Mouse (Mus musculus) brain, embryonic 14.5 days (tissue): ENCODE results near the gene Edar. TPM values are rescaled to one million over a fixed set of nuclear protein-coding genes. Genes with fewer than 3 reads are reported as not detected.
"Not testable (repeated sequence)": the region's sequence is repeated elsewhere in the genome, so short reads cannot be mapped to it uniquely, and the experiment has no call there.

Experiments
- DNase-seq: peaks from one replicate; pipeline ENCODE4 v3.0.0-alpha.2; 2011; ENCODE audit warnings: low read depth
- CTCF ChIP-seq: fragments of 200-500 bp; IDR thresholded peaks from 2 replicates; pipeline ENCODE4 v1.5.1; 2012; ENCODE audit warnings: inconsistent platforms, mild to moderate bottlenecking, moderate library complexity, borderline replicate concordance; ENCODE audit not compliant: insufficient read depth, insufficient read length; ENCODE audit errors: extremely low read depth
- POLR2A ChIP-seq: fragments of 200-500 bp; IDR thresholded peaks from 2 replicates; pipeline ENCODE4 v1.6.1; 2012; ENCODE audit warnings: mild to moderate bottlenecking, inconsistent platforms, borderline replicate concordance; ENCODE audit not compliant: poor library complexity, insufficient read depth, insufficient read length, severe bottlenecking; ENCODE audit errors: extremely low read depth
- polyA plus RNA-seq: library from polyadenylated mRNA; depleted of rRNA; stranded (reverse); fragments of >200 nt; gene quantifications from 2 replicates; pipeline ENCODE4 v1.2.3, GENCODE M21; 2012; rRNA removed

Edar gene
- 0.67 and 0.97 TPM in 2 replicates for polyA plus RNA-seq

DNA sequence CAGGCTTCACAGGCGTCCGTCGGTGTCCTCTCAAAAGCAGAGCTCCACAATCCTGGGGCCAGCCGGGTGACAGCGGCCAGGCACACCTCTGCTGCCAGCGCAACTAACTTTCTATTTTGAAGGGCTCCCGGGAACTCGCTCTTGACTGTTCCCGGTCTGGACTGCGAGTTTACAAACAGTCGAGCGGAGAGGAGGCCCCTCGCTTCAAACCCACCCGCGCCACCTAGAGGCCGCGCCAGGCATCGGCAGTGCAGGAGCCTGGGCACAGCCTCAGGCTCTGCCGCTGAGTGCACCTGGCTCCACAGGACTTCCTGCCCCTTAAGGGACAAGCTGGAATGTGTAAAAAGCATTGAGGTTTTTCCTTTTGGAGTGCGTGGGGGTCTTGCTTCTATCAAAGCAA, at the start of gene Edar:
Edar (minus strand) TSS at position 122 of the 400 bp plus-strand sequence.
- DNase-seq, result peak; percentile 85
- TF ChIP-seq POLR2A (no peak), CTCF (peak; percentile 96)

DNA sequence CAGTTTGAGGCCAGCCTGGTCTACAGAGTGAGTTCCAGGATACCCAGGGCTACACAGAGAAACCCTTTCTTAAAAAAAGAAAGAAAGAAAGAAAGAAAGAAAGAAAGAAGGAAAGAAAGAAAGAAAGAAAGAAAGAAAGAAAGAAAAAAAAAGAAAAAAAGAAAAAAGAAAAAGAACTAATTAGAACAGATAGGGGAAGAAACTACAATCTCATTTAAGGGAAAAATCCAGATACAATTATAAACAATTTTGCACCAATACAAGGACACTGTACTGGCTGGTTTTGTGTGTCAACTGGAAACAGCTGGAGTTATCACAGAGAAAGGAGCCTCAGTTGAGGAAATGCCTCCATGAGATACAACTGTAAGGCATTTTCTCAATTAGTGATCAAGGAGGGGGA, 42.7 kb upstream of the Edar start, which contains the start of gene Gm17542:
Gm17542 (minus strand) TSS at position 101 of the 400 bp plus-strand sequence.
- DNase-seq, result not testable (repeated sequence)

DNA sequence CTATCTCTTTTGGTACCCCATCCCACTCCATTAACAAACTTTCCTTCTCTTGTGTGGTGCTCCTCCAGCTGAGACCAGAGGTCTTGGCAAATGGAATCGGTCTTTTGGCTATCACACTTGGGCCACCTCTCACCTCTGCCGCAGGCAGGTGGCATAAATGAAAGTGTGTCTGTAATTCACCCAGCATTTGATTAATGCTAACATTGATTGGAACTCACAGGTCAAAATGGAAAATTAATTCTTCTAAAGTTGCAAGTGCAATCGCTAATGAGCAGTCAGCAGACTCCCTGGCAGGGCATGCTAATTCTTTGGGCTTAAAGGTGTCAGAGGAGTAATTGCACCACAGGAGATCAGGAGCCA, 39.3 kb upstream of the Edar start:
- peak; percentile 49 for DNase-seq
- no peak for TF ChIP-seq POLR2A
- no peak for TF ChIP-seq CTCF

DNA sequence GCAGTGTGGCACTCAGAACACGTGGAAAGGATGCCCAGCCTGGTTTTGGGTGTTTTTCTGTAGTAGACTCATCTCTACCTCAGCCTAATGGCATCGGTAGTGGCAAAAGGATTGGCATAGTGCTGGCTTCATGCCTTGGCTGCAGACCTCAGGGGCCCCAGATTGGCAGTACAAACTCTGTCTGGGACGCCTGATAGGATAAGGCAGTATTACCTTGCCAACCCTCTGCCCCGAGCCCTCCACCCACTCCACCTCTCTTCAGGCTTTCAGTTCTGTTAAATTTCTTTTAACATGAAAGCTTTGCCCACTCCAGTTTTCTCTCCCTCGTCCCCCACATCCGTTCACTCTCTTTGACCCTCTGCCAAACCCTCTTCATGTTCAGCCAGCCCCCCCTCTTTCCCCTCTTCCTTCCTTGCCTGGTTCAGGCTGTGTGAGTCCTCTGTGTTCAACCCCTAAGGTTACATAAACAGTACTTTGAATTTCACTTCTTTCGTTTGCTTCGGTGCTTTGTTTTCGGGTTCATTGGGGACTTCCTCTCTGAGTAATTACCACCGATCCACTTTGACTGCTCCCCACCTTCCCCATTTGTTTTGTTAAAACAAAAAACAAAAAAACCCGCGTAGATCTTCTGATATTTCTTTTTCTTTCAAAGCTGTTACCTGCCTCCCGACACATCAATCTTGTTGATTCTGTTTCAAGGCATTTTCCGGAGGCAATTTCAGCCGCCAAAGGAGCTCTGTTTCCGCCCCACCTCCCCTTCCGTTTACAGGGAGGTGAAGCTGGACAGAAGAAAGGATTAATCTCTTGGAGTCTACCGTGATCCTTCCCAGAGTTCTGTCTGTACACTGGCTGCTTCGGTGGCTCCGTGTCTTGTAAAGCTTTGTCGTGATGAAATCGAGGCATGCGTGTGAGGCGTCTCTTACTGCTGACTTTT, 38.7 kb upstream of the Edar start:
- TF ChIP-seq CTCF, result no peak
- DNase-seq, result peak; percentile 53

DNA sequence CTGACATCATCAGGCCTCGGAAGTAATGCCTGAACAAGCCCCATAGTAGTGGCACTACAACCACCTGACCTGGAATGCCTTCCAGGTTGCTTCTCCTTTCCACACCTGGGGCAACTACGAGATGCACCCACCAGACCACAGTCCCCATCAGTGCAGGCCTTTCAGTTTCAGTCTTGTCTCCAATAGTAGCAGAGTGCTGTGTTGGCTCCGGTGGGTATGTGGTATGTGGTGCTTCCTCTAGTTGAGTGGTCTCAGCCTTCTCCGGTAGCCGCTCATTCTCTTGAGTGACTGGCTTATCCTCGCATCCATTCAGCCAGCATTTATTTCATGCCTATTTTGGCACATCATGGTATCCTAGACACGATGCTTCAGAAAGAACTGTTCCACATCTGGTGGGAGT, 37.8 kb upstream of the Edar start:
- no peak for TF ChIP-seq CTCF
- DNase-seq, result no peak

DNA sequence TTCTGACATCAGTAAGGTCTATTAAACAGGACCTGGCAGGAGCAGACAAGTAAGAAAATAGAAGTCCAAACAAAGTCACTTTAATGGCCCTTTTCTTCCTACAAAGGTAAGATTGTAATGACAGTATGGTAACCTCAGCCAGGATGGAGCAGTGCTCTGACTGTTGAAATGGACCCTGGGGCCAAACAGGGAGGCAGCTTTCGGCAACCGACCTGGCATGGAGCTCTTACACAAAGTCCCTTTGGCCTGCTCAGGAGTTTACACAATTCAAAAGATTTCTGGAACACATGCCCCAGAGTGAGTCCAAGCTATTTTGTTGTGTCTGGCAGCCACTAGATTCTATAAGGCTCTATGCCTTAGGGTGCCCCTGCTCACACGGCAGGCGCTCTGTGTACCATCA, 33.6 kb upstream of the Edar start:
- TF ChIP-seq POLR2A (no peak), CTCF (no peak)
- no peak for DNase-seq

DNA sequence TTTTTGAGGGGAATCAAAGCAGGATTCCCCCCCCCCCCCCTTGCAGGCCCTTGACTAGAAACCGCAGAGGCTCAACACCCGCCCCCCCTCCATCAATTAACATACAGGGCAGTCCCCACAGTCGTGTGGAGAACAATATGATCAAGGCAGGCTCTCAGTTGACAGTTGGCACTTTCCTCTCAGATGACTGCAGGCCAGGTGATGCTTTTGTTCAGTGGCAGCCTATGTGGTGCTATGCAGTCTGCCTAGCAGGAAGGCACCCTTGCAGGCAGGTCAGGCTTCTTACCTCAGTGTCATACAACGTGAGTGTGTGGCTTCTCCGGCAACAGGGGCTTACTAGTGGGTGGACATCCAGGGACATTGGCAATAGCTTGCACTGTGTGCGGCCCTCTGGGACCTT, 25.1 kb upstream of the Edar start:
- TF ChIP-seq CTCF, result no peak
- no peak for TF ChIP-seq POLR2A

DNA sequence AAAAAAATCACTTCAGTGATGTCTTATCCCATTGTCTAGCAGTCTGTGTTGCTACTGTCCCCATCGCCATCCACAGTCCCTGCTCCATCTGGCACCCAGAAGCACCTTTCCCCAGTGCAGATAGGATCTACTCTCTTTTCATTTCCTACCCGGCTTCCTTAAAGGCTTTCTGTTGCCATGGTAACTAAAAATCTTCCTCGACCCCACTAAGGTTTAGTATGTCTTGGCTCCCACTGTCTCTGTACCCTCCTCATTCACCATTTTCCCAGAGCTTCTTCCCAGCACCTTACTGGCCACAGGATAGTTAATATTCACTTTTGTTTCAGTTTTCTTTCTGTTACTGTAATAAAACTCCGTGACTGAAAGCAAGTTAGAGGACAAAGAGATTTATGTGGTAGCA, 24.7 kb upstream of the Edar start:
- TF ChIP-seq CTCF, result no peak
- peak; percentile 45 for DNase-seq

More for the DNA sequence above, 25.1 kb upstream of the Edar start:
- peak; percentile 24 for DNase-seq

DNA sequence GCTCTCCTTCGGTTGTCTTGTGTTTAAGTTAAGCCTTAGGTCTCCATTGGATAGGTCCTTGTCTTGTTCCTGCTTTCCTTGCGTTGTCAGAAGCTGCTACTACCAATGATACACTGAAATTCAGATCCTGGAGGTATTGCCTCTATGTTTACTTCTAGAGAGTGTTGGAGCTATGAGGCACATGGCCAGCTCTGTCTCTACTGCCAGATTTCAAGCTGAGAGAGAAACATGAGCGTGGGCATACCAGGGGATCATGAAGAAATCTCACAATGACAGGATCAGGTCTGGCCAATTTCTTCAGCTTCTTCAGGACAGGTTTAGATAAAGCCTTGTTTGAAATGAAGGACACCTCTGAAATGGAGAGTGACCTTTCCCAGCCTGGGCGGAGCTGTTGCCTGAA, 23.5 kb upstream of the Edar start:
- DNase-seq, result no peak

DNA sequence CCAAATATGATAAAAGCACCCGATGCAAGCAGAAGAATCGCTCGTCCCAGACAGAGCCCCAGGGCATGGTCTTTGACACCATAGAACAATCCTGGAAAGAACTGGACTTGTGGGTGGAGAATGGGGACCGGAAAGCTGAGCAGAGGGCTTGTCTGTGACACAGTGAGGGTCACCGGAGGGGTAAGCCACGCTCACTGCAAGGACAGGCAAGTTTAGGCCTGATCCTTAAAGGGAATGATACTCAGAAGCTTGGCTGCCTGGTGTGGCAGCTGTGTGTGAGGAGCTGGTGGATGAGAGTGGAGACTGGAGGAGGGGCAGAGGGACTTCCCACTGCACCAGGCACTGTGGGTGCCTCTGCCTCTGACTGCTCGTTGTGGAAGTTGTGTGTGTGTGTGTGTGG, 15.6 kb upstream of the Edar start:
- DNase-seq, result no peak
- TF ChIP-seq POLR2A (no peak), CTCF (no peak)

More for the DNA sequence above, 23.5 kb upstream of the Edar start:
- TF ChIP-seq POLR2A (no peak), CTCF (no peak)

DNA sequence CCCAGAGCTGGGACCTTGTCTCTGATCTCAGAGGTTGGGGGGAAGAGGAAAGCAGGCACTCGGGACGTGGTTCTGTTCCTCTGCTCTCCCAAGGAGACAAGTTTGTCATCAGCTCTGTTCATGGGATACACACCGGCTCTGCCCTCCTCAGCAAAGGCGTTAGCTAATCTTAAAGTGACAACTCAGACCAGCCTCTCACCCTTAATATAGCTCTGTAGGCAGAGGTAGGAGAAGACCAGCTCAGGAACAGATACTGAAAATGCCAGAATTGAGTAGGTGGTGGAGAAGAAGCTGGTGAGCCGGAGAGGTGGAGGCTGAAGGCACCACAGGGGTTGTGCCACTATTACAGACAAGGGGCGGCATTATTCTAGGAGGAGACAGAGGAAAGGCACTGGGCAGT, 3.8 kb upstream of the Edar start:
- DNase-seq, result no peak
- TF ChIP-seq POLR2A, result no peak
- TF ChIP-seq CTCF, result no peak

DNA sequence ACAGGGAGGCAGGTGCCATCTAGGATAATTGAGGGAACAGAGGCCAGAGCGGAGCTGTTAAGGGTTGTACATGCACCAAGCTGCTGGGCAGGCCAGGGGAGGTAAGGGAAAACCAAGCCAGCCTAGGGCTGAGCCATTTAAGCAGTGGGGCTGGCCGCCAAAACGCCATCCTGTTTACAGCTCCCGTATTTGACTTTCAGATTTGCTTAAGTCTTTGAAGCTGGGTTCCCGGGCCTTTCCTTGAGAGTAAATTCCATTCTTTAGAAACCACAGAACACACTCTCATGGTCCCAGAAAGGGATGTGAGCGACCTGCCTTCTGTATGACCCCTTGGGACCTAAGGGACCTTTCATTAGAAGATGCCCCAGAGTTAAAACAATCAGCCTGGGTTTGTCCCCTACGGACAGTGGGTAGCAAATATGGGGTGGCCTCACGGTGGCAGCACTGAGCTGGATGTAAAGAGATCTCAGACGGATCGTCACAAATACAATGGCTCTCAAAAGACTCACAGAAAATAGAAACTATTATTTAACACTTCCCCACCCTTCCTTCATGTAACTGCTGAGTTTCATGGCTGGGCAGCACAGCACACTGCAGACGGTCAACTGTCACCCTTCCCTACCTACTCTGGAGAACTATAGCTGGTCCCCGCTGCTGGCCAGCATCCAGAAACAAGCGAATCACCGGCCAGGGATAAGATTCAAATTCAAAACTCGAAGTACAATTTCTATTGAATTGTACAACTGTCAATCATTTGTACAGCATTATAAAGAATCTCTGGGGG, 2.0 kb downstream of the Edar start:
- TF ChIP-seq POLR2A, result no peak
- peak; percentile 76 for TF ChIP-seq CTCF
- DNase-seq, result peak; percentile 97
